Mouse (Mus musculus): ENCODE data around the gene Dlk1.
"Not testable (repeated sequence)": the region's sequence is repeated elsewhere in the genome, so short reads cannot be mapped to it uniquely, and the experiment has no call there.

Gene Dlk1

DNA sequence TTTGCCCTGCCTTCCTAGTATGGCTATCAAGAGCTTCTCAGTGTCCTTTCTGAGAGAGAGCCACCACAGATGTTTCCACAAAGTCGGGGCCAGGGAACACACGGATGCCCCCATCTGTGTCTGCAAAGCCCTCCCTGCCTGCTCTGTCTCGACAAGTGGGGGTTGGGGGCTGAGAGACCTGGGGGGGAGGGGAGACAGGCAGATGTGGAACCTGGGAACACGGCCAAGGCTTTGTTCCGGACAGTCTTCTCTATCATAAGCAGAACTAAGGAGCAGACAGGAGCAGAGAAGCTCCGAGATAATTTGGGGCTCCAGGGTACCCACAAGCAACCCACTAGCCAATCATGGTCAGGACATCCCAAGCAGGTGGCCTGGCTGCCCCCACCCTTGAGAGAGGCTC, 12.6 kb upstream of the Dlk1 start:
- no peak for DNase-seq (ENCODE audit: low spot score)

DNA sequence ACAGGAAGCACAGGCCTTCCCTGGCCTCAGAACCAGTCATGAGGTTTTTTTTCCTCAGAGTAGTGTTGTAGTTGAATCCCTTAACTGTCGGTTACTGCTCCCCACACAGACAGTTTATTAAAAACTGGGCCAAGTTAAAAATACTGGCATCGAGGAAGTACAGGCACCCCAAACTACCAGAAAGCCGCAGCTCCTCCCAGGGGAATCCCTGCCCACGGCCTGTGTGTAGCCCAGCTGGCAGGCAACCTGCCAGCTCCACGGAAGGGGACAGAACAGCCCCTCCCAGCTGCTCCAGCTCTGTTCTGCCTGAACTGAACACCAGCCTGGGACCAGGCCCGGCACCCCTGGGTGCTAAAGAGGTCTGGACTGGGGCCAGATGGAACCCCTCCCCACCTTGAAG, 11.3 kb upstream of the Dlk1 start:
- no peak for DNase-seq (ENCODE audit: low spot score)

DNA sequence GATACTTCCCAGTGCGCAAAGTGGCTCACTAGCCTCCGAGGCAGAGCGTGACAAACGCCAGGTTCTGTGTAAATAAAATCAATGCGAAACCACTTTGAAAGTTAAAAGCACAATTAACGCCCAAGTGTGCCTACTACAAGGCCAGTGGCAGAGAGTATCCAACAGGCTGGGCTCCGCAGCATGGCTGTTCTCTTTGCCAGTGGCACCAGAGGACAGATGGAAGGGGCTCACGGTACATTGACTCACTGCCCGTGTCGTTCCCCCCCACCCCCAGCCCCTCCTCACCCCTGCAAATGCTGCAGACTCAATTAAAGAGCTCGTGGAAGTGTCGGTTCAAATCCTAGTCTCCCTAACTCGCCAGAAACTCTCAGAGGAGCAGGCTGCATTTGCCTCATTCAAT, 10.5 kb upstream of the Dlk1 start:
- no peak for DNase-seq (ENCODE audit: low spot score)

GRCm38 (mm10) chr12:109443276-109443675, 9.3 kb upstream of the Dlk1 start:
- DNase-seq (ENCODE audit: low spot score): no peak

GRCm38 (mm10) chr12:109444999-109445398, 7.6 kb upstream of the Dlk1 start:
- DNase-seq (ENCODE audit: low spot score): no peak

DNA sequence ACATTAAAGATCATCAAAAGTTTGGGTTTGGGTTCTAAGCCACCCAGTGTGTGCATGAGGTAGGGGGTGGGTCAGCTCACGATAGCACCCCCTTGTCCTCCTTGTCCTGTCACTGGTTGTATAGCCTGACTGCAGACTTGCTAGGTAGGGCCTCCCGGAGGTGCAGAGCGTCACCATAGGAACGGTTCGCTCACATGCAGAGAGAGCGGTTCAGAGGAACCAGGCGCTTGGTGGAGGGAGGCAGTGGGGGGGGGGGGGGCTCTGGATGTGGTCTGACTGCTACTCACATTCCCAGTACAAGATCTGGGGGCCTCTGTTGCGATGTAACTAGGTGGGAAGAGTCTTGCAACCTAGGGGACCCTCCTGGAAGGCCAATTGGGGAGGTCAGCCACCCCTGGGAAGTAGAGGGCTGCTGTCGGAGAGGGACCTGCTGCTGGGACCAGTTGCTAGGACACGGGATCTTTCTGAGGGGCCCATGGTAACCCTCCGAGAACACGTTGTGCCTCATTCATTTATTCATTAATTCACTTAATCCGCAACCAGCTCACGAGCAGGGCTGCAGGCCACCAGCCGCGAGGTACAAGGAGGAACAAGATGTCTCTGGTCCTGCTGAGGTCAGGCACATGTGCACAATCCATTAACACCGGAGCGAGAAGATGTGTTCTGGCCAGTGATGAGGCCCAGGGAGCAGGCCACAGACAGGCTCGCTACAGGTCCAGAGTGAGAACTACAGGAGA, 7.0 kb upstream of the Dlk1 start:
- no peak for DNase-seq (ENCODE audit: low spot score)

DNA sequence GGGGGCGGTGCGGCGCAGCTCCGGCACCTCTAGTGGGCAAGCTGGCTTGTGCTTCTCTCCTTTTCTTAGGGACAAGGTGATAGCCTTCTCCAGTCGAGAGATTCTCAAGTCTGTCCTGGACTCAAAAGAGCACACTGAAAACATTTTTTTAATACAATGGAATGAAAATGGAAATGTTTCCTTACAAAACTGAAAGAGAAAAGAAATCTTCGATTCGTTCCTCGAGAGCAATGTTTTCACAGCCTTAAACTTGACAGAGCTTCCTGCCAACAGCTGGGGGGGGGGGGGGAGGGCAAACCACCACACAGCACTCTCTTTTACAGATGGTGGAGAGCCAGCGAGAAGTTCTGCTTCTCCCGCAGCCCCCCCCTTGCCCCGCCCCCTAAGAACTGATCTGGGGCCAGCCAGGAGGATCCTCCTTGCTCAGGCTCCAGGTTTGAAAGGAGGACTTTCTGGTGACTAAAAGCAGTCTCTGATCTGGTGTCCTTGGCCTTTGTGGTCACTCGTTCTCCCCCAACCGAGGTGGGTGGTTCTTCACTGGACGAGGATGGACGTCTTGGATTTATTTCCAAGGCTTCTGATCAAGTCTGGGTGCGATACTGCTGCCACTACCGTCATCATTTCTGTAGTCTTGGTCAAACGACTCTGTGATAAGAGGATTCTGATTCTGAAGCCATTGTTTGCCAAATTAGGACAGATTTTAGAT, 6.2 kb upstream of the Dlk1 start:
- no peak for DNase-seq (ENCODE audit: low spot score)

DNA sequence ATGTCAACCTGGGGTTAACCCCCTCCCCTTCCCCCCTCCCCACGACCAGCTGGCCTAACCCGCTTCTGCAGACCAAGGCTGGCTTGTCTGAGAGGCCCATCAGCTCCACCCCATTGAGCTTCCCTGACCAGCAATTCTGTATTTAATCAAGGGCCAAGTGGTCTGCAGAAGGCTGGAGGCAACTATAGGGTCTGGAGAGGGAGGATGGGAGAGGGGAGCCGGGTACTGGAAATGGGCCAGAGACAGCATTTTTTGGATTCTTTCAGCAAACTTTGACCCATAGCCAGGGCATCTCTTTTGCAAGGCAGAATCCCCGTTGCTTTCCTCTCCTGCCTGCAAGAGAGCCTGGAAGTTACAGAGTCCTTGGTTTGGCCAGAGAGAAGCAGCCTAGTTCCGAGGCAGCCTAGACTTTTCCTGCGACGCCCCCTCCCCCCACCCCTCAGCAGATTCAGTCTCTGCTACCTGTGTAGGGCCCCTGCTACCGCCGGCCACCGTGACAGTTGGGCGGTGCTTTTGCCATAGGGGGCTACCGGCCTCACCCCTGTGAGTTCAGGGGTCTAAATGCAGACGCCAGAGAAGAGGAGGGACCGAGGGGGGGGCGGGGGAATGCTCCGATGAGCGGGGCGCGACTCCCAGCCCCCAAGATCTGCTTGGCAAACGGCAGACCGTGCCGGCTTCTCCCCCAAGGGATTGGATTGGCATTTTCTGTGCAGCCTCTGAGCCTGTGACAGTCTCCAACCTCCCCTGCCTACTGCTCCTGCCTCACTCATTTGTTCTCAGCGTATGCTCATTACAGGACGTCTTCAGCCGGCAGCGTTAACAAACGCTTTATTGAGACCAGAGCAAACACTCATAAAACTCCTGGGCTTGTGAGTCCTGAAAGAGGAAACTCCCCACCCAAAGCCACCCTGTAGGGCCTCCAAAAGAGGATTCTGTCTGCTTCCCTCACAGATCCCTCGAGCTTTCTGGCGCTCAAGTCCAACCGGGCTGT, 2.9 kb upstream of the Dlk1 start:
- DNase-seq (ENCODE audit: low spot score): no peak

GRCm38 (mm10) chr12:109453065-109453997, 708 bp downstream of the Dlk1 start:
- DNase-seq (ENCODE audit: low spot score): no peak

- no peak for DNase-seq (ENCODE audit: low spot score)
Measured at GRCm38 (mm10) chr12:109454137-109454536, 1.5 kb downstream of the Dlk1 start.

DNA sequence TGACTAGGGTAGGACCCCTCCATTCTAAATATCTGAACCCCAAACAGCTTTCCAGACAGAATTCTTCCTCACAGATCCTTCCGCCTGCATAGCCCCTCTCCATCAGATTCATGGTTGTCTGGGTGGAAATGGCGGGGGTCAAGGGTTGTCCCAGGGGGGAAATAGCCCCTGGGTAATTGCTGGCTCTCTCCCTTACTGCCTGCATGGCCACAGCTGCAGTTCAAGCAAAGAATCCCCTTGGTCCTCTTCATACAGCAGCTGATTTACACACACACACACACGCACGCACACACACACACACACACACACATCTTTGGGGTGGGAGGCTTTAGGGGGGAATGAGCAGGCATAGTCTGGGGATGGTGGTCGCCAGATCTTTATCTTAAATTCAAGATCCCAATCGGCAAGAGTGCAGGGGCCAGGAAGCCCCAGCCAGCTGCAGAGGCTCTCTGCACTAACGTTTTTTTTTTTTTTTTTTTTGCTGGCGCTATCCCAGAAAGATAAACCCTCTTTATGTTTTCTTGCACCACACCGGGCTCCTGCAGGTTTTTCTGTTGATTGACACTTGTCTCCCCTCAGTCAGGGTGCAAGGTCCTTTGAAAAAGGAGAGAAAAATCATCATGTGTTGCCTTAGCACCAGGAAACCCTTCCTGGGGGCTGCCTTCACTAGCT, 4.0 kb downstream of the Dlk1 start:
- no peak for DNase-seq (ENCODE audit: low spot score)

GRCm38 (mm10) chr12:109457836-109458235, 5.2 kb downstream of the Dlk1 start:
- no peak for DNase-seq (ENCODE audit: low spot score)

GRCm38 (mm10) chr12:109458896-109459295, 6.3 kb downstream of the Dlk1 start:
- DNase-seq (ENCODE audit: low spot score): no peak

- DNase-seq (ENCODE audit: low spot score): no peak
Measured at GRCm38 (mm10) chr12:109459481-109460401, 7.1 kb downstream of the Dlk1 start.

DNA sequence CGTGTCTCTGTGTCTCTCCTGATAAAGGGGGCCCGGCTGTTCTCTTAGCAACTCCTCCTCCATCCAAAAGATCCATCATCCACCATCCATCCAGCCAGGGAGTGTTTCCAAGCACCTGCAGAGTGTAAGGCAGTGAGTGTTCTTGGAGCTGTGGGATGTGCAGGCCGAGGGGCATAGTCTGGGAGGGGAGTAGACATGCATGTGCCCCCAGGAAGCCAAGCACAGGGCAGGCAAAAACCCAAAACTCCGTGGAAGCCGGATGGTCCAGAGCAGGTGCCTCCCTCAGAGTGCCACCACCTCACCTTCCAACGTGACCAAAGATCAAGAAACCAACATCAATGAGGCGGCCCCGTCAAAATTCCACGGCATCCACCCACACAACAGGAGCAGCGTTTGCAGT, 10.0 kb downstream of the Dlk1 start:
- no peak for DNase-seq (ENCODE audit: low spot score)

- not testable (repeated sequence) for DNase-seq (ENCODE audit: low spot score)
Measured at GRCm38 (mm10) chr12:109467417-109467816, 14.8 kb downstream of the Dlk1 start.

DNA sequence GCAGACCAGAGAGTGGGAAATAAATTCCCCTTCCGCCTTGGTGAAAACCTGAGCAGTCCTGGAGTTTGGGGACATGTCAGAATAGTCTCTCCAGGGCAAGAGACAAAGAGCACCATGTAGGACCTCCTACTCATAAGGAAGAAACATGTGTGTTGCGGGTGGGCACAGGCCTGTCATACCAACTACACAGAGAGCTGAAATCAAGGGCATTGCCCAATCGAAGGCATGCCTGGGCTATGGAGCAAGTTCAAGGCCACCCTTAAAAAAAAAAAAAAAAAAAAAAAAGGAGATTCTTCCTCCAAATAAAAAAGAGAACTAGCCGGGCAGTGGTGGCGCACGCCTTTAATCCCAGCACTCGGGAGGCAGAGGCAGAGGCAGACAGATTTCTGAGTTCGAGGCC, 17.2 kb downstream of the Dlk1 start:
- DNase-seq (ENCODE audit: low spot score): no peak

- no peak for DNase-seq (ENCODE audit: low spot score)
Measured at GRCm38 (mm10) chr12:109472627-109473026, 20.0 kb downstream of the Dlk1 start.

DNA sequence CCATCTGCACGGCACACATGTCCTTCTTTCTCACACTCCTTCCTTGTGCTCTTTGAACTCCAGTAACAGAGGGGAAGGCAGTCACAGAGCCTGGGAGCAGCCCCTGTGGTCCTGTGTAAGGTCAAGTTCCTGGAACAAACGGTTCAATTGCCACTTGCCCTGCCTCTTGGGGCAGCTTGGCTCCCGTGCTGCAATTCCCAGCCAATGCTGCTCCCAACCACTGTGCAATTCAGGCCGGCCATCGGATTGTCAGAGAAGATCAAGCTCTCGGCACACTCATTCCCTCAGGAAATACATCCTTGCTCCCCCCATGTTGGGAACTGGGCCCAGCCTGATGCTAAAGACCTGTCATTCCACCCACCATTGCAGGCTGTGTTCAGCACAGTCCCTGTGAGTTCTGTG, 21.0 kb downstream of the Dlk1 start:
- no peak for DNase-seq (ENCODE audit: low spot score)

GRCm38 (mm10) chr12:109474187-109474606, 21.6 kb downstream of the Dlk1 start:
- DNase-seq (ENCODE audit: low spot score): no peak

Measured in urinary bladder, postnatal 10 days (tissue).